Mouse (Mus musculus) bone marrow, adult 2 months (tissue): ENCODE data around the gene Dpm1. TPM values are rescaled to one million over a fixed set of nuclear protein-coding genes. Genes with fewer than 3 reads are reported as not detected.
A peak's percentile ranks its signal among the peaks of the same experiment; 100 is the strongest.

ENCODE experiments used
- H3K27ac ChIP-seq: fragments of 200-500 bp; 2 replicates; pipeline ENCODE4 v1.5.1; 2012; ENCODE audit warnings: low read depth, mild to moderate bottlenecking, control low read depth, inconsistent platforms, low read length; ENCODE audit not compliant: control insufficient read depth, poor library complexity, insufficient read depth
- H3K4me1 ChIP-seq: fragments of 200-500 bp; 2 replicates; pipeline ENCODE4 v1.6.1; 2011; ENCODE audit warnings: low read length; ENCODE audit not compliant: control insufficient read depth, insufficient read depth
- H3K4me3 ChIP-seq: fragments of 200-500 bp; replicated peaks from 2 replicates; pipeline ENCODE3; 2011; ENCODE audit warnings: mild to moderate bottlenecking, low read depth, low read length, control low read depth; ENCODE audit not compliant: control insufficient read depth
- CTCF ChIP-seq: fragments of 200-500 bp; IDR thresholded peaks from 2 replicates; pipeline ENCODE4 v1.5.1; 2011; ENCODE audit warnings: low read length, control low read depth; ENCODE audit not compliant: control insufficient read depth, insufficient read depth
- POLR2A ChIP-seq: fragments of 200-500 bp; IDR thresholded peaks from 2 replicates; pipeline ENCODE4 v1.6.1; 2011; ENCODE audit warnings: low read depth, mild to moderate bottlenecking, control low read depth, low read length, borderline replicate concordance; ENCODE audit not compliant: control insufficient read depth
- WGBS: fragments of 180-500 bp; shearing (Covaris S2); methylation state at CpG from one replicate; pipeline ENCODE4 v1.1.7; 2018; 5-methylcytosine and 5-hydroxymethylcytosine counted together
- polyA plus RNA-seq: library from polyadenylated mRNA; stranded (reverse); fragments of >200 nt; gene quantifications from 2 replicates; pipeline ENCODE4 v1.2.4, GENCODE M21; 2011; ENCODE audit warnings: low replicate concordance; ENCODE audit not compliant: missing spikeins, insufficient read depth, insufficient read length

Dpm1 gene
- 20.1 and 59.2 TPM in 2 replicates for polyA plus RNA-seq

DNA sequence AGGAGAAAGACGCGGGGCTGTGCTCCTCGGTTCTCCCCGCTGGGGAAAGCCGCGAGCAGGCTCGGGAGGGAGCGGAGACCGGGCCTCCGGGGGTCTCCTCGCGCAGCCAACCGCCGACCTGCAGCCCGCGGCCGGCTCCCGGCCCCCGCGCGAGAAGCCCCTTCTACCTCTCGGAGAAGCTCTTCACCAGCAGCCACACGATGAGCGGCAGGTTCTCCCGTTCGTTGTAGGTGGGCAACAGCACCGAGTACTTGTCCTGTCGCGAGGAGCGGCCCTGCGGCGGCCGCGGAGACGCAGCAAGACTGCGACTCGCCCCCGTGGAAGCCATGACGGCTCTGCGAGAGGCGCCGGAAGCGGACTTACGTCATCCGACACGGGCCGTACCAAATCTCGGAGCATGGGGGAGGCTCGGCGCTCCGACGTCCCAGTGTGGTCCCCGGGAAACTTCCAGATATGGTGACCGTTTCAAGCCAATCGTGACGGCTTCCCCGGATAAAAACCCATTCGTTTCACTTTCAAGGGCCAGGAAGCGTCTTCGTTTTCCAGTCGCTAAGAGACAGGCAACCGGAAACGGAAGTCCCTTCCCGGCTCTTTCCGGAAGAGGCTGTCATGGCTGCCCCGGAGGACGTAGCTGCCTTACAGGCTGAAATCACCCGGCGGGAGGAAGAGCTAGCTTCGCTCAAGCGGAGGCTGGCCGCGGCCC, at the start of gene Dpm1, which contains the start of the genes Gm20716 and Mocs3:
Gene Dpm1 (minus strand): TSS at position 566 of the 703 bp plus-strand sequence.
Gene Gm20716 (minus strand): TSS at position 339 of the 703 bp plus-strand sequence.
Gene Mocs3 (plus strand): TSS at position 597 of the 703 bp plus-strand sequence.
- under 1% methylated on average over 72 of the region's 73 CpGs for WGBS
- TF ChIP-seq POLR2A (peak; percentile 92; the same call in 1 of the 2 replicates), CTCF (no peak)
- Histone ChIP-seq H3K4me3 (peak within 1 kb of the TSS; percentile 97), H3K4me1 (peaks cover 2% of the 10 kb centered on the region; the same call in 1 of the 2 replicates), H3K27ac (peak within 1 kb of the TSS; percentile 94)

- WGBS: 4% methylated on average over 11 of the region's 11 CpGs
These were observed 44.1 kb upstream of the Dpm1 start for GRCm38 (mm10) chr2:168274374-168274935.

DNA sequence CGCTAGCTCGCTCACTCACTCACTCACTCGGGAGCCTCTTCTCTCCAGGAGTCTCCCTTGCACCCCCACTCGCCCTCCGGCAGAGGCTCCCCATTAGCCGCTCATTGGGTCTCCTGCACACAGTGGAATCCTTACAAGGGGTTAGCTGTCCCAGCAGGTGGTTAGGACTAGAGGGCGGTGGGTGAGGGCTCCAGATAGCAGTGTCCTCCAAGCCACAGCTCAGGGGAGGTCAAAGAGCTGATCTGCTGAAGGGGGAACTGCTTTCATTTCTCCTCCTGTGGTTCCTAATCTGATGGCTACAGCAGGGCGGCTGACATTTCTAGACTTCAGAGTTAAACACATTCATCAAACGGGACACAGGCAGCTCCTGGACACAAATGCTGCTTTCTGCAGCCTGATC, 43.0 kb upstream of the Dpm1 start:
- no peak overlapping the region for H3K27ac ChIP-seq
- no peaks in the 10 kb centered on the region; the same call in 1 of the 2 replicates for H3K4me1 ChIP-seq
- no peak for TF ChIP-seq CTCF
- TF ChIP-seq POLR2A: no peak
- H3K4me3 ChIP-seq: peak overlapping the region; percentile 16
- WGBS: 6% methylated on average over 9 of the region's 9 CpGs

More at GRCm38 (mm10) chr2:168274374-168274935, 44.1 kb upstream of the Dpm1 start:
- Histone ChIP-seq H3K27ac (no peak overlapping the region), H3K4me3 (no peak overlapping the region), H3K4me1 (no peaks in the 10 kb centered on the region; the same call in 1 of the 2 replicates)
- TF ChIP-seq POLR2A (no peak), CTCF (peak; percentile 77)

DNA sequence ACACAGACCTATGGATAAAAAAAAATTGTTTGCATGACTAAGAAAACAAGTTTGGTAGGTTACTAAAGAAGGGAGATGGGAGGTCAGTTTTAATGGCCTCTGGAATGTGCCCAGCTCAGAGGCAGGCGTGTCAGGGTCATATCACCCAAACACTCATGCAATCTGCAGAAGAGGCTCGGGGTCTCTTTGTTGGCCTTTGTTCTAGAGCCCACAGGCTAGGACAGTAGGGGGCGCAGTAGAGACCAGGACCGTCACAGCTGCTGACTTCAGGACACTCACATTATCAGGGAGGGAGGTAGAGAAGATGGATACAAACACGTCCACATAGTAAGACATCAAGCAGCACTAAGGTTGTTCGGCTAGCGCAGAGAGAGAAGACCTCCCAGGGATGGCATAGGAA, 37.6 kb upstream of the Dpm1 start:
- no peaks in the 10 kb centered on the region for H3K4me1 ChIP-seq
- no peak overlapping the region for H3K27ac ChIP-seq
- H3K4me3 ChIP-seq: no peak overlapping the region
- WGBS: 69% methylated on average over 7 of the region's 7 CpGs
- TF ChIP-seq POLR2A: no peak
- peak; percentile 34; the same call in 1 of the 2 replicates for TF ChIP-seq CTCF

DNA sequence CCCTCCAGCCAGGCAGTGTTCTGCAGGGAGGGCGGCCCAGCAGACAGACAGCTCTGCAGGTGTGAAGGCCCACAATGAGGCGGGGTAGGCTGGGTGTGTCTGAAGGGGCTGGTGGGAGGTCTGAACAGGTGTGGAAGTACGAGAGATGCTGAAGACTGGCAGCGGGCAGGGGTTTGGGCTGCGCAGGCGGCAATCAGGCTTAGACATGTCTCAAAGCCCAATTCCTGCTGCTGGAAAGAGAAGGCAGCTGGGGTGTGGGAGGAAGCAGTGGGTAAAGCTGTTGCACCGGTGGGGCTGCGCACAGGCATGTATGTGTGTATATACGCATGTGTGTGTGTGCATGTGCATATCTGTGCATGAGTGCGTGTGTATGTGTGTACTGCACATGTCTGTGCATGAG, 30.5 kb upstream of the Dpm1 start:
- no peak overlapping the region for H3K4me3 ChIP-seq
- H3K4me1 ChIP-seq: no peaks in the 10 kb centered on the region
- TF ChIP-seq POLR2A (no peak), CTCF (no peak)
- H3K27ac ChIP-seq: no peak overlapping the region
- WGBS: 85% methylated on average over 10 of the region's 10 CpGs

DNA sequence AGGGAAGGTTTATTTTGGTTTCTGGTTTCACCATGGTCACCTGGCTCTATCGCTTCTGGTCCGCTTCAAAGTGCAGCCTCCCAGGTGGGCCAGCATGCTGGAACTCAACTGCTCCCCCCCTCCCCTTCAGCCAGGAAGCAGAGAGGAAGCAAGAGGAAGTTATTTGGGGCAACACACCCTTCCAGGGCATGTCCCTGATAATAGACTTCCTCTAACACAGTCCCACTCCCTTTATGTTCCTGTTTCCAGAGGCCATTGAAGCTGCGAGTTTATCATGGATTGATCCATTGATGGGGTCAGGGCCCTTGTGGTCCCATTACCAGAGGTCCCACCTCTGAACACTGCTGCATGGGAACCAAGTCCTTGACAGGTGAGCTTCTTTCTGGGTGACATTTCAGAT, 29.7 kb upstream of the Dpm1 start:
- H3K27ac ChIP-seq: no peak overlapping the region
- H3K4me1 ChIP-seq: no peaks in the 10 kb centered on the region
- no peak overlapping the region for H3K4me3 ChIP-seq
- TF ChIP-seq POLR2A (no peak), CTCF (no peak)
- 31% methylated on average over 3 of the region's 3 CpGs for WGBS

DNA sequence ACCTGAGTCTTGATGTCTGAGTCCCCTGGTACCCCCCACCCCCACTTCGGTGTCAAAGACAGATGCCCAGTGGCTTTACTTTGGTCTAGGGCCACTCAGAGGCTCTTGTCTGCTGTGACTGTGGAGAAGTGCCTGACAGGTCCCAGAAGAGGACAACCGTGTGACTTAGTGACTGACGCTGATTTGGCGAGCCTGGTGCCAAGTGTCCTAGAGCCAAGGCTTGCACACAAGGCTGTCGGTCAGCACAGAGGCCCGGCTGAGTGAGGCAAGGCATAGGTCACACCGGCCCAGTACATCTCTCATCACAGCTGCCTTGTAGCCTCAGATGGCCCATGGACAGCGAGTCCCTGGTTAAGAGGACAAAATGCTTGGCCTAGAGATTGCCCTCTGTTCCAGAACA, 28.7 kb upstream of the Dpm1 start:
- H3K4me1 ChIP-seq: no peaks in the 10 kb centered on the region
- TF ChIP-seq CTCF: no peak
- TF ChIP-seq POLR2A: no peak
- 86% methylated on average over 8 of the region's 8 CpGs for WGBS
- no peak overlapping the region for H3K4me3 ChIP-seq
- no peak overlapping the region for H3K27ac ChIP-seq

DNA sequence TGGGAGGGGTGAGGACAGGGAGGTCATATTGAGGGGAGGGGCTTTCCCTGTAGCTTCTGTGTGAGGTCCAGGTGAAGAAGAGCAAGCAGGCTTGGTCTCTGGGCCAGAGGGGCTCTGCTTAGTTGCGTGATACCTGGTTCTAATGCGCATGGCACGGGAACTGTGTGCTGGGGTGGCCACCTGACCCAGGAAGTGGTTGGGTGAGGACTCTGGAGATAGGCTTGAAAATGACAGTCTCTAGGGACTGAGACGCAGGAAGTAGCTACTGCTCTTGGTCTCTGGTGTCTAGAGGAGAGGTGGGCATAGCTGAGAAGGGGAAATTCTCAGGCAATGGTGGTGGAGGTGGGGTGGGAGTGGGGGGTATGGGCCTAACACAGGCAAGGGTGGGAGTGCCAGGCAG, 26.8 kb upstream of the Dpm1 start:
- Histone ChIP-seq H3K4me1 (no peaks in the 10 kb centered on the region), H3K27ac (no peak overlapping the region), H3K4me3 (no peak overlapping the region)
- WGBS: 38% methylated on average over 4 of the region's 4 CpGs
- TF ChIP-seq CTCF: no peak
- no peak for TF ChIP-seq POLR2A
